Mouse (Mus musculus): Measurements from ENCODE around the gene Trub1. TPM values are rescaled to one million over a fixed set of nuclear protein-coding genes. Genes with fewer than 3 reads are reported as not detected.

Gene Trub1
- polyA plus RNA-seq, 1 experiment: 8.1 TPM

- TF ChIP-seq CTCF (IDR thresholded peaks at IDR 0.05; ENCODE audit: borderline replicate concordance, control insufficient read depth, extremely low read depth, insufficient read depth, low read length, poor library complexity) (no peak), POLR2A (IDR thresholded peaks at IDR 0.05; ENCODE audit: control insufficient read depth, extremely low read depth, insufficient read depth, low read length, poor library complexity) (no peak)
- Histone ChIP-seq H3K4me3 (ENCODE audit: control insufficient read depth, insufficient read depth, low read length) (no peak overlapping the region), H3K36me3 (ENCODE audit: control insufficient read depth, insufficient read depth, low read length) (no peaks in the 10 kb centered on the region), H3K4me1 (replicated peaks; ENCODE audit: control insufficient read depth, insufficient read depth, low read length) (no peaks in the 10 kb centered on the region), H3K27ac (ENCODE audit: control insufficient read depth, insufficient read depth, low read length) (no peak overlapping the region), H3K27me3 (ENCODE audit: control insufficient read depth, insufficient read depth, low read length) (no peaks in the 10 kb centered on the region)
- no peak for DNase-seq
- WGBS: 94% methylated on average over 5 of the region's 5 CpGs
Observed at GRCm38 (mm10) chr19:57506591-57506990, 53.9 kb downstream of the Trub1 start.

- TF ChIP-seq POLR2A (IDR thresholded peaks at IDR 0.05; ENCODE audit: control insufficient read depth, extremely low read depth, insufficient read depth, low read length, poor library complexity): no peak
- no peak for TF ChIP-seq CTCF (IDR thresholded peaks at IDR 0.05; ENCODE audit: borderline replicate concordance, control insufficient read depth, extremely low read depth, insufficient read depth, low read length, poor library complexity)
- 84% methylated on average over 11 of the region's 11 CpGs for WGBS
- Histone ChIP-seq H3K27ac (ENCODE audit: control insufficient read depth, insufficient read depth, low read length) (no peak overlapping the region), H3K4me1 (replicated peaks; ENCODE audit: control insufficient read depth, insufficient read depth, low read length) (no peaks in the 10 kb centered on the region), H3K27me3 (ENCODE audit: control insufficient read depth, insufficient read depth, low read length) (no peaks in the 10 kb centered on the region), H3K36me3 (ENCODE audit: control insufficient read depth, insufficient read depth, low read length) (no peaks in the 10 kb centered on the region), H3K4me3 (ENCODE audit: control insufficient read depth, insufficient read depth, low read length) (no peak overlapping the region)
- DNase-seq: no peak
Observed at GRCm38 (mm10) chr19:57508261-57508788, 55.6 kb downstream of the Trub1 start.

GRCm38 (mm10) chr19:57509758-57510319 is 57.1 kb downstream of the Trub1 start:
- 44% methylated on average over 14 of the region's 14 CpGs for WGBS
- no peak for DNase-seq

GRCm38 (mm10) chr19:57510836-57511235 is 58.1 kb downstream of the Trub1 start:
- TF ChIP-seq POLR2A (IDR thresholded peaks at IDR 0.05; ENCODE audit: control insufficient read depth, extremely low read depth, insufficient read depth, low read length, poor library complexity) (no peak), CTCF (IDR thresholded peaks at IDR 0.05; ENCODE audit: borderline replicate concordance, control insufficient read depth, extremely low read depth, insufficient read depth, low read length, poor library complexity) (no peak)
- 97% methylated on average over 11 of the region's 11 CpGs for WGBS
- Histone ChIP-seq H3K36me3 (ENCODE audit: control insufficient read depth, insufficient read depth, low read length) (no peaks in the 10 kb centered on the region), H3K27me3 (ENCODE audit: control insufficient read depth, insufficient read depth, low read length) (no peaks in the 10 kb centered on the region), H3K27ac (ENCODE audit: control insufficient read depth, insufficient read depth, low read length) (no peak overlapping the region), H3K4me1 (replicated peaks; ENCODE audit: control insufficient read depth, insufficient read depth, low read length) (no peaks in the 10 kb centered on the region), H3K4me3 (ENCODE audit: control insufficient read depth, insufficient read depth, low read length) (no peak overlapping the region)
- no peak for DNase-seq

More at GRCm38 (mm10) chr19:57509758-57510319, 57.1 kb downstream of the Trub1 start:
- TF ChIP-seq POLR2A (IDR thresholded peaks at IDR 0.05; ENCODE audit: control insufficient read depth, extremely low read depth, insufficient read depth, low read length, poor library complexity) (no peak), CTCF (IDR thresholded peaks at IDR 0.05; ENCODE audit: borderline replicate concordance, control insufficient read depth, extremely low read depth, insufficient read depth, low read length, poor library complexity) (no peak)
- Histone ChIP-seq H3K4me1 (replicated peaks; ENCODE audit: control insufficient read depth, insufficient read depth, low read length) (no peaks in the 10 kb centered on the region), H3K27me3 (ENCODE audit: control insufficient read depth, insufficient read depth, low read length) (no peaks in the 10 kb centered on the region), H3K4me3 (ENCODE audit: control insufficient read depth, insufficient read depth, low read length) (no peak overlapping the region), H3K36me3 (ENCODE audit: control insufficient read depth, insufficient read depth, low read length) (no peaks in the 10 kb centered on the region), H3K27ac (ENCODE audit: control insufficient read depth, insufficient read depth, low read length) (no peak overlapping the region)

- 92% methylated on average over 9 of the region's 9 CpGs for WGBS
- Histone ChIP-seq H3K4me3 (ENCODE audit: control insufficient read depth, insufficient read depth, low read length) (no peak overlapping the region), H3K4me1 (replicated peaks; ENCODE audit: control insufficient read depth, insufficient read depth, low read length) (no peaks in the 10 kb centered on the region), H3K27ac (ENCODE audit: control insufficient read depth, insufficient read depth, low read length) (no peak overlapping the region), H3K36me3 (ENCODE audit: control insufficient read depth, insufficient read depth, low read length) (no peaks in the 10 kb centered on the region), H3K27me3 (ENCODE audit: control insufficient read depth, insufficient read depth, low read length) (no peaks in the 10 kb centered on the region)
- DNase-seq: no peak
- TF ChIP-seq POLR2A (IDR thresholded peaks at IDR 0.05; ENCODE audit: control insufficient read depth, extremely low read depth, insufficient read depth, low read length, poor library complexity): no peak
- no peak for TF ChIP-seq CTCF (IDR thresholded peaks at IDR 0.05; ENCODE audit: borderline replicate concordance, control insufficient read depth, extremely low read depth, insufficient read depth, low read length, poor library complexity)
Observed at GRCm38 (mm10) chr19:57513123-57513522, 60.4 kb downstream of the Trub1 start.

- no peak for DNase-seq
- Histone ChIP-seq H3K4me1 (replicated peaks; ENCODE audit: control insufficient read depth, insufficient read depth, low read length) (no peaks in the 10 kb centered on the region), H3K36me3 (ENCODE audit: control insufficient read depth, insufficient read depth, low read length) (no peaks in the 10 kb centered on the region), H3K27ac (ENCODE audit: control insufficient read depth, insufficient read depth, low read length) (no peak overlapping the region), H3K4me3 (ENCODE audit: control insufficient read depth, insufficient read depth, low read length) (no peak overlapping the region), H3K27me3 (ENCODE audit: control insufficient read depth, insufficient read depth, low read length) (no peaks in the 10 kb centered on the region)
- TF ChIP-seq POLR2A (IDR thresholded peaks at IDR 0.05; ENCODE audit: control insufficient read depth, extremely low read depth, insufficient read depth, low read length, poor library complexity): no peak
Observed at GRCm38 (mm10) chr19:57521721-57522120, 69.0 kb downstream of the Trub1 start.

GRCm38 (mm10) chr19:57523363-57523762 is 70.7 kb downstream of the Trub1 start:
- no peaks in the 10 kb centered on the region for H3K27me3 ChIP-seq (ENCODE audit: control insufficient read depth, insufficient read depth, low read length)
- no peaks in the 10 kb centered on the region for H3K4me1 ChIP-seq (replicated peaks; ENCODE audit: control insufficient read depth, insufficient read depth, low read length)
- H3K4me3 ChIP-seq (ENCODE audit: control insufficient read depth, insufficient read depth, low read length): no peak overlapping the region
- DNase-seq: no peak
- TF ChIP-seq CTCF (IDR thresholded peaks at IDR 0.05; ENCODE audit: borderline replicate concordance, control insufficient read depth, extremely low read depth, insufficient read depth, low read length, poor library complexity) (no peak), POLR2A (IDR thresholded peaks at IDR 0.05; ENCODE audit: control insufficient read depth, extremely low read depth, insufficient read depth, low read length, poor library complexity) (no peak)
- H3K36me3 ChIP-seq (ENCODE audit: control insufficient read depth, insufficient read depth, low read length): no peaks in the 10 kb centered on the region
- no peak overlapping the region for H3K27ac ChIP-seq (ENCODE audit: control insufficient read depth, insufficient read depth, low read length)
- 91% methylated on average over 17 of the region's 17 CpGs for WGBS
